Mouse (Mus musculus) frontal cortex, adult (tissue): ENCODE measurements at regions not wholly inside any gene's neighbourhood (a gene's known extent, or its start where the extent isn't known, plus 50 kb on each side); places are given as distances from the start of the nearest gene placed in this dataset.

Source experiments
- ATAC-seq: cut with Nextera tagmentation; 2 replicates; pipeline ENCODE4 v1.9.2; 2017; ENCODE audit warnings: mild to moderate bottlenecking, moderate library complexity, mixed read lengths; ENCODE audit not compliant: low TSS enrichment

DNA sequence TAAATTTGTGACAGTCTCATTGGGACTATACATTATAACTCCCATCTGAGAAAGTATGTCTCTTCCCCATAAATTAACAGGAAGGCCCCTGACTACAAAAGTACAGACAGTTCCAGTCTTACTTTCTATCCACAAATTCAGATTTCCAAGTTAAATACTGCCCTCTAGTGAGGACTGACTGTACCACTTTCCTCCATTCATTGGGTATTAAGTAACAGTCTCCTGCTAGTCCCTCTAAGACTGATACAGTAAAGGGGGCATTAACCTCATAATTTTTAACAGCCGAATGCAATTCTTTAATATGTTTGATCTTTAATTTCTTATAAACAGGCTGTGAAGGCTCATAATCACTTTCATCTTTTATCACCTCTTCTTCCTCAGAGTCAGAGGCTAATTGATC is 131.0 kb upstream of the Adcyap1 start:
- peak; percentile 73 for ATAC-seq

DNA sequence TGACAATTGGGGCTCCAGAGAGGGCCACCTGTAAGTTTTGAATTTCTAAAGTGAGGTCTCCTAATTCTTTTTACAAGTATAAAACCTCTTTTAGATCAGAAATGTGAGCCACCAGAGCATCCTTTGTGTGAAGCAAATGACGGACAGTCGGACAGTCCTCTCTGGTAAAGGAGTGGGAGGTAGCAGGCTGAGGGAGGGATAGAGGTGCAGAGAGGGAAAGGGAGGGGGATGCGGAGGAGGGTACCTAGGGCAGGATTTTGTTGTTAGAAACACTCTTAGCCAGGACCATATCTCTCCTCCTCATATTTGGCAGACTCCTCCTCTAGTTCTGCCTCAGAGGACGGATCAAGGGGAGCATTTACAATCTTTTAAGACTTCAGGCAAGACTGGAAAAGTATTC is 130.3 kb upstream of the Adcyap1 start:
- peak; percentile 27; the same call in 1 of the 2 replicates for ATAC-seq

DNA sequence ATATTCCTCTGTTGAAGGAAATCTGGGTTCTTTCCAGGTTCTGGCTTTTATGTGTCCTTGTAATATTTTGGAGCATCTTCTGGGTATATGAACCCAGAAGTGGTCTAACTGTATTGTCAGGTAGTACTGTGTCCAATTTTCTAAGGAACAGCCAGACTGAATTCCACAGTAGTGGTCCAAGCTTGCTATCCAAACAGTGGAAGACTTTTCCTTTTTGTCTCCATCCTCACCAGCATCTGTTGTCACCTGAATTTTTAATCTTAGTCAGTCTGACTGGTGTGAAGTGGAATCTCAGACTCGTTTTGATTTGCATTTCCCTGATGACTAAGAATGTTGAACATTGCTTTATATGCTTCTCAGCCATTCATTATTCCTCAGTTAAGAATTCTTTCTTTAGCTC is 114.8 kb upstream of the Adcyap1 start:
- peak; percentile 57; the same call in 1 of the 2 replicates for ATAC-seq

DNA sequence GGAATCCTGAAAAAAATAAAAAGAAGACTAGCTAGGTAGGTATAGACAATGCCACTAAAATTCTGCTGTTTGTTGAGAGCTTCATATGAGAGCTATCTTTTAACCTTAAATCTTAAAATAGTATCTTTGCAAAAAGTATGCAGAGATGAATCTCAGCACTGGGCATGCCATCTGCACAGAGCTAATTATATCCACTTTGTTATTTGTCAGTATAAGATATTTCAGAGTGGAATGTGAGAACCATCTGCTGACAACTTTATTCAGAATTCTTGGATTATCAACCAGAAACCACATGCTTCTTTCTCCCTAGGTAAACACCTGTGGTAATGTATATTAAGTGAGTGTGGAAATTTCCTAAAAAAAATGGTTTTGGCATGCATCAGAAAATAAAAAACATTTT is 94.3 kb upstream of the Adcyap1 start:
- ATAC-seq = peak; percentile 98

DNA sequence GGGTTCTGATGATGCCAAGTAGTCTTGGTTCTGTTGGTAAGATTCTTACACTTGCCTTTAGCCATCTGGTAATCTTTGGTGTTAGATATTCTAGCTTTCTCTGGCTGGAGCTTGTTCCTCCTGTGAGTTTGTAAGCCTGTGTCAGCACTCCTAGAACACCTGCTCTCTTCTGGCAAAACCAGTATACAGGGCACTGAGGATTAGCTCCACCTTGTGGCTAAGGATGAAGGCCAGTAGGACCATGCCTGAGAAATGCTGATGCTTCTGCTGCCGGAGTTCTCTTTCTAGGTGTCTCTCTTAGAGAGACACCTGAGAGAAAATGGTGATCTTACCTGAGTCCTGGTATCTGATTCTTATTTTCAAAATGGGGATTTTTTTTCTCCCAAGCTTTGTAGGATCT is 58.8 kb upstream of the Adcyap1 start:
- peak; percentile 88 for ATAC-seq

DNA sequence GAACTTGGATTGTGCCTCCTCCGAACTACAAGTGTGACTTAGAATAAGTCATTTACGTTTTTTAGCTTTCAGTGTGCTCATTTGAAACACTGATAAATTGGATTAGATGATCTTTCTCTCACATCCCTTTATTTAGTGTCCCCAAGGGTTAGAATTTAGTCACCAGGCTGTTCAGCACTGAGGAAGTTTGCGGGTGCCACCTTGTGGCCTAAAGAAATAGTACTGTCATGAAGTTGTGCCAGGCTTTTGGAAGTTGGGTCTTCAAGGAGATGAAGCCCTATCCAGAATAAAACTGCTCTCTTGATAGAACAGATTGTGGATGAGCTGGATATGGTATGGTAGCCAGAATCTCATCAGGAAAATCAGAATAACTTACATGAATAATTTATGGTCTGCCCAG is 57.7 kb upstream of the Adcyap1 start:
- peak; percentile 93 for ATAC-seq
